In the genomic region with DNA sequence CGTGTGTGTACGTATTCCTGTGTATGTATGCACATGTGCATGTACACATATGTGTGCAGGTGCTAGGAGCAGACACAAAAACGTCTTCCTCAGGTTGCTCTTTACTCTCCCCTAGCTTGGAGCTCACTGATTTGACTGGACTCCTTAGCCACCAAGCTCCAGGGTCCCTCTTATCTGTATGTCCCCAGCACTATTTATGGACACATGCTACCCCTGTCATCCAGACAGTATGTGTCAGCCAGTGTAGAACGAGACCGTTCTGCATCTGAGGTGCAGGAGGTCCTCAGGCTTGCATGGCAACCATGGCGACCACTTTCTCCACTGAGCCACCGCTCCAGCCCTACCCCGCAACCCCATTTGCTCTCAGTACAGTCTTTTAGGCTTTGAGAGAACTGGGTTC, we compare ENCODE assay signal across 29 mouse cellular contexts.
A peak's percentile ranks its signal among the peaks of the same experiment; 100 is the strongest.
DNase-seq lines count a peak whose midpoint lies in the region; ATAC-seq lines count a peak whose summit lies in the region.
"Had no signal": no experiment of that assay in that cellular context is flagged by ENCODE, and none has a peak within 500 bp of the region (broad histone marks: within the 10 kb centered on the region; RNA-seq: fewer than 3 reads in every experiment).

No protein-coding gene starts in this region.

- H3K4me1 ChIP-seq in heart, embryonic 10.5 days = peaks cover 66% of the 10 kb centered on the region
- H3K4me1 ChIP-seq in heart, embryonic 15.5 days (replicated peaks) = peaks cover 55% of the 10 kb centered on the region
- peaks cover 52% of the 10 kb centered on the region for H3K4me1 ChIP-seq in liver, embryonic 11.5 days (replicated peaks; ENCODE audit: control insufficient read depth, insufficient read depth, low read length)
- H3K4me1 ChIP-seq in midbrain, embryonic 16.5 days (ENCODE audit: control insufficient read depth, insufficient read depth, low read length) = peaks cover 13% of the 10 kb centered on the region
- H3K4me1 ChIP-seq in midbrain, embryonic 11.5 days (ENCODE audit: control insufficient read depth, insufficient read depth, low read length) = peaks cover 14% of the 10 kb centered on the region

- H3K9ac ChIP-seq in heart, embryonic 15.5 days = no peak overlapping the region
- no peak overlapping the region for H3K9ac ChIP-seq in liver, embryonic 11.5 days (ENCODE audit: low read depth, low read length)
- H3K9ac ChIP-seq in midbrain, embryonic 16.5 days (ENCODE audit: low read depth, low read length) = no peak overlapping the region
- no peak overlapping the region for H3K9ac ChIP-seq in midbrain, embryonic 11.5 days (ENCODE audit: low read length)
- H3K9ac ChIP-seq: embryonic facial prominence, embryonic 12.5 days; intestine, embryonic 15.5 days; limb, embryonic 13.5 days; liver, embryonic 15.5 days; lung, embryonic 14.5 days; midbrain, embryonic 12.5 days; neural tube, embryonic 12.5 days had no signal

- peak; percentile 63 for ATAC-seq in heart, embryonic 15.5 days (replicated peaks; ENCODE audit: insufficient number of reproducible peaks, insufficient read depth, low FRiP score, low read depth)
- no peak for ATAC-seq in liver, embryonic 11.5 days (replicated peaks; ENCODE audit: low FRiP score)
- 0 out of 2 replicates have a peak, but pooled peaks have one; percentile 9 for ATAC-seq in midbrain, embryonic 16.5 days
- ATAC-seq in midbrain, embryonic 11.5 days (ENCODE audit: low FRiP score) = no peak
- ATAC-seq: forebrain, embryonic 16.5 days; hindbrain, postnatal 0 days; intestine, embryonic 15.5 days; Patski had no signal

- H3K27ac ChIP-seq in heart, embryonic 10.5 days = peak overlapping the region; percentile 78; the same call in 1 of the 2 replicates
- peak overlapping the region; percentile 81 for H3K27ac ChIP-seq in heart, embryonic 15.5 days
- H3K27ac ChIP-seq in liver, embryonic 11.5 days (ENCODE audit: low read depth, low read length) = 0 out of 2 replicates have a peak overlapping the region, but pooled peaks have one; percentile 8
- no peak overlapping the region for H3K27ac ChIP-seq in midbrain, embryonic 16.5 days (ENCODE audit: low read length)
- no peak overlapping the region for H3K27ac ChIP-seq in midbrain, embryonic 11.5 days (ENCODE audit: low read depth, low read length)
- H3K27ac ChIP-seq: embryonic facial prominence, embryonic 12.5 days; gastrocnemius, adult 2 months; hindbrain, postnatal 0 days; intestine, embryonic 15.5 days; limb, embryonic 13.5 days; liver, embryonic 15.5 days; midbrain, embryonic 12.5 days; neural tube, embryonic 12.5 days had no signal

- H3K9me3 ChIP-seq in heart, embryonic 10.5 days = no peaks in the 10 kb centered on the region
- H3K9me3 ChIP-seq in heart, embryonic 15.5 days (replicated peaks) = no peaks in the 10 kb centered on the region
- H3K9me3 ChIP-seq in liver, embryonic 11.5 days (ENCODE audit: control insufficient read depth, low read length) = no peaks in the 10 kb centered on the region
- no peaks in the 10 kb centered on the region for H3K9me3 ChIP-seq in midbrain, embryonic 16.5 days (replicated peaks; ENCODE audit: control insufficient read depth, low read length, poor library complexity, severe bottlenecking)
- no peaks in the 10 kb centered on the region for H3K9me3 ChIP-seq in midbrain, embryonic 11.5 days (ENCODE audit: control insufficient read depth, low read length)
- H3K9me3 ChIP-seq: embryonic facial prominence, embryonic 12.5 days; intestine, embryonic 15.5 days; limb, embryonic 13.5 days; liver, embryonic 15.5 days; midbrain, embryonic 12.5 days; neural tube, embryonic 12.5 days had no signal

- H3K4me3 ChIP-seq in heart, embryonic 10.5 days = 0 out of 2 replicates have a peak overlapping the region, but pooled peaks have one; percentile 4
- no peak overlapping the region for H3K4me3 ChIP-seq in heart, embryonic 15.5 days
- H3K4me3 ChIP-seq in liver, embryonic 11.5 days (ENCODE audit: low read depth, low read length) = no peak overlapping the region
- H3K4me3 ChIP-seq in midbrain, embryonic 16.5 days (ENCODE audit: low read depth, low read length) = no peak overlapping the region
- H3K4me3 ChIP-seq in midbrain, embryonic 11.5 days (ENCODE audit: low read depth, low read length) = no peak overlapping the region
- H3K4me3 ChIP-seq: embryonic facial prominence, embryonic 12.5 days; gastrocnemius, adult 2 months; intestine, embryonic 15.5 days; limb, embryonic 13.5 days; liver, embryonic 15.5 days; midbrain, embryonic 12.5 days; myocyte; neural tube, embryonic 12.5 days had no signal

- H3K4me2 ChIP-seq in heart, embryonic 15.5 days = peak overlapping the region; percentile 17
- H3K4me2 ChIP-seq in liver, embryonic 11.5 days = no peak overlapping the region
- no peak overlapping the region for H3K4me2 ChIP-seq in midbrain, embryonic 16.5 days (ENCODE audit: low read length)
- H3K4me2 ChIP-seq in midbrain, embryonic 11.5 days = no peak overlapping the region
- H3K4me2 ChIP-seq: embryonic facial prominence, embryonic 12.5 days; intestine, embryonic 15.5 days; limb, embryonic 13.5 days; liver, embryonic 15.5 days; lung, embryonic 14.5 days; midbrain, embryonic 12.5 days; neural tube, embryonic 12.5 days had no signal

- WGBS in heart, embryonic 10.5 days = 62% methylated on average over 8 of the region's 8 CpGs
- 57% methylated on average over 8 of the region's 8 CpGs for WGBS in heart, embryonic 15.5 days
- 62% methylated on average over 8 of the region's 8 CpGs for WGBS in liver, embryonic 11.5 days
- WGBS in midbrain, embryonic 16.5 days = 82% methylated on average over 8 of the region's 8 CpGs
- 87% methylated on average over 8 of the region's 8 CpGs for WGBS in midbrain, embryonic 11.5 days

- intact Hi-C loops in heart, postnatal 14 days (cut with DNase I) = no loop called here

- H3K36me3 ChIP-seq in heart, embryonic 10.5 days = no peaks in the 10 kb centered on the region
- no peaks in the 10 kb centered on the region for H3K36me3 ChIP-seq in heart, embryonic 15.5 days
- H3K36me3 ChIP-seq in liver, embryonic 11.5 days (ENCODE audit: control insufficient read depth, insufficient read depth, low read length) = no peaks in the 10 kb centered on the region
- no peaks in the 10 kb centered on the region for H3K36me3 ChIP-seq in midbrain, embryonic 16.5 days (ENCODE audit: control insufficient read depth, insufficient read depth, low read length)
- H3K36me3 ChIP-seq in midbrain, embryonic 11.5 days (ENCODE audit: control insufficient read depth, insufficient read depth, low read length) = no peaks in the 10 kb centered on the region
- H3K36me3 ChIP-seq: embryonic facial prominence, embryonic 12.5 days; intestine, embryonic 15.5 days; limb, embryonic 13.5 days; liver, embryonic 15.5 days; midbrain, embryonic 12.5 days; neural tube, embryonic 12.5 days had no signal

- DNase-seq in heart, embryonic 10.5 days (ENCODE audit: low spot score) = no peak
- no peak for DNase-seq in heart, postnatal 14 days
- no peak for DNase-seq in heart, adult 11 months
- DNase-seq in liver, embryonic 11.5 days (ENCODE audit: low spot score) = no peak
- no peak for DNase-seq in liver
- DNase-seq in midbrain, embryonic 11.5 days (ENCODE audit: low spot score, missing footprints) = no peak
- DNase-seq: adrenal gland, postnatal 10 days; cerebellum, adult 8-10 months; cerebellum, postnatal 25 days; gastrocnemius, adult 2 months; gastrocnemius, postnatal 36 days; kidney, adult 2 months; lung, embryonic 14.5 days; lung, postnatal 14 days; right cerebral cortex, adult 18-20 months; spleen, adult 18-20 months; thymus, postnatal 14 days had no signal

- H3K27me3 ChIP-seq in heart, embryonic 10.5 days (ENCODE audit: insufficient read depth, poor library complexity, severe bottlenecking) = peaks cover 27% of the 10 kb centered on the region
- no peaks in the 10 kb centered on the region for H3K27me3 ChIP-seq in heart, embryonic 15.5 days
- no peaks in the 10 kb centered on the region for H3K27me3 ChIP-seq in liver, embryonic 11.5 days (replicated peaks; ENCODE audit: control insufficient read depth, insufficient read depth, low read length)
- no peaks in the 10 kb centered on the region for H3K27me3 ChIP-seq in midbrain, embryonic 16.5 days (ENCODE audit: control insufficient read depth, insufficient read depth, low read depth, low read length)
- H3K27me3 ChIP-seq in midbrain, embryonic 11.5 days (ENCODE audit: control insufficient read depth, insufficient read depth, low read length) = no peaks in the 10 kb centered on the region
- H3K27me3 ChIP-seq: embryonic facial prominence, embryonic 12.5 days; intestine, embryonic 15.5 days; liver, embryonic 15.5 days; neural tube, embryonic 12.5 days; Patski had no signal

Comparison
In these comparisons a context has a peak if more than half of its experiments do, and no peak if none do; other contexts are left out.
1. ATAC-seq: peak in heart, embryonic 15.5 days (single experiment) and midbrain, embryonic 16.5 days (single experiment); none in liver, embryonic 11.5 days (single experiment) and midbrain, embryonic 11.5 days (single experiment).
2. H3K27ac ChIP-seq: peak in heart, embryonic 10.5 days (single experiment), heart, embryonic 15.5 days (single experiment) and liver, embryonic 11.5 days (single experiment); none in midbrain, embryonic 16.5 days (single experiment) and midbrain, embryonic 11.5 days (single experiment).